Mouse (Mus musculus): ENCODE measurements around the gene Sri.

Gene Sri

GRCm38 (mm10) chr5:8111691-8112090 lies 65.8 kb downstream of the Sri start:
- DNase-seq (ENCODE audit: low spot score in 2 of 2): no peak

GRCm38 (mm10) chr5:8112246-8112645 lies 66.4 kb downstream of the Sri start:
- DNase-seq (ENCODE audit: low spot score in 2 of 2): no peak

GRCm38 (mm10) chr5:8116561-8117168 lies 70.8 kb downstream of the Sri start:
- DNase-seq (ENCODE audit: low spot score in 2 of 2): no peak
